Mouse (Mus musculus): ENCODE data around the gene Vhl. TPM values are rescaled to one million over a fixed set of nuclear protein-coding genes. Genes with fewer than 3 reads are reported as not detected.
A peak's percentile ranks its signal among the peaks of the same experiment; 100 is the strongest.

Gene Vhl
- polyA plus RNA-seq, 1 experiment from 2014 or later: 7.8 TPM

DNA sequence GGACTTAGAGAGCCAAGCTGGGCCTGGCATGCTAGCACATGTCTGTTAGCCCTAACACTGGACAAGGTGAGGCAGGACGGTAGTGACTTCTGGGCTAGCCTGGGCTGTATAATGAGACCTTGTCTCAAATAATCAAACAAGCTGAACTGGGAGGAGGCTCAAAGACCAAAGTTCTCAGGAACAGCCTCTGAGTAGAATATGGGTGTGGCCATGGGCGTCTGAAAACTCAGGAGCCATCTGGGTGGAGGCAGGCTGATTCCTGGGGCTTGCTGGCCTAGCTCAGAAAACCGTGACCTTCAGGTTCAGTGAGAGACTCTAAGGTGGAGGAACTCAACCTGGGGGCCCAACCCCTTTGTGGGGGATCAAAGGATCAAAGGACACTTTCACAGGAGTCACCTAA, 27.9 kb downstream of the Vhl start:
- no peak overlapping the region for H3K4me3 ChIP-seq (replicated peaks)
- WGBS (ENCODE audit: insufficient replicate concordance): 35% methylated on average over 3 of the region's 3 CpGs
- H3K4me1 ChIP-seq (replicated peaks): peaks cover 46% of the 10 kb centered on the region
- peaks cover 5% of the 10 kb centered on the region; the same call in 1 of the 2 replicates for H3K36me3 ChIP-seq
- ATAC-seq (ENCODE audit: low read depth) (peak; percentile 73), DNase-seq (peak; percentile 25)
- H3K27ac ChIP-seq: peak overlapping the region; percentile 25; the same call in 1 of the 2 replicates
- H3K9me3 ChIP-seq (replicated peaks): no peaks in the 10 kb centered on the region
- H3K27me3 ChIP-seq: no peaks in the 10 kb centered on the region
- H3K9ac ChIP-seq: no peak overlapping the region
- peak overlapping the region; percentile 29; the same call in 1 of the 2 replicates for H3K4me2 ChIP-seq

GRCm38 (mm10) chr6:113653551-113653950, 29.8 kb downstream of the Vhl start:
- Histone ChIP-seq H3K4me3 (replicated peaks) (no peak overlapping the region), H3K9ac (no peak overlapping the region), H3K4me2 (no peak overlapping the region), H3K4me1 (replicated peaks) (peaks cover 45% of the 10 kb centered on the region), H3K27me3 (no peaks in the 10 kb centered on the region), H3K9me3 (replicated peaks) (no peaks in the 10 kb centered on the region), H3K27ac (no peak overlapping the region), H3K36me3 (peaks cover 3% of the 10 kb centered on the region; the same call in 1 of the 2 replicates)
- ATAC-seq (ENCODE audit: low read depth): no peak
- WGBS (ENCODE audit: insufficient replicate concordance): 82% methylated on average over 7 of the region's 7 CpGs
- no peak for DNase-seq

DNA sequence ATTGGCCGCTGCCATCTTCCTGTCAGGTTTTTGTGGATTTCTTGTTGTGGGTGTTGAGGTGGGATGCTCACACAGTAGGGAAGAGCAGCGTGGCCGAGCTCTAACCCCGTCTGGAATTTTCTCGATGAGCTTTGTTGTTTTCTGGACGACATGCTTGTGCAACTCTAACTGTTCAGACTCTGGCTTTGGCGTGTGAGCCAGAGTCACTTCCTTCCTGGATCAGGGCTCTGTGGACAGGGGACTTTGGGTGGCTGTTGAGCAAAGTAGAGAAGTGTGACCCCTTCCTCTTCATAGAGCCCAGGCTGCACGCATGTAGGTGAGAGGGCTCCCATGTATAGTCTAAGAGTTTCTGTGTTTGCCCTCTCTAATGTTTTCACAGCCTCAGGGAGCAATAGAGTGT, 30.3 kb downstream of the Vhl start:
- Histone ChIP-seq H3K27me3 (no peaks in the 10 kb centered on the region), H3K4me3 (replicated peaks) (no peak overlapping the region), H3K9ac (no peak overlapping the region), H3K9me3 (replicated peaks) (no peaks in the 10 kb centered on the region), H3K4me2 (no peak overlapping the region), H3K27ac (no peak overlapping the region), H3K4me1 (replicated peaks) (peaks cover 41% of the 10 kb centered on the region), H3K36me3 (no peaks in the 10 kb centered on the region)
- ATAC-seq (ENCODE audit: low read depth) (no peak), DNase-seq (no peak)
- 31% methylated on average over 8 of the region's 8 CpGs for WGBS (ENCODE audit: insufficient replicate concordance)

DNA sequence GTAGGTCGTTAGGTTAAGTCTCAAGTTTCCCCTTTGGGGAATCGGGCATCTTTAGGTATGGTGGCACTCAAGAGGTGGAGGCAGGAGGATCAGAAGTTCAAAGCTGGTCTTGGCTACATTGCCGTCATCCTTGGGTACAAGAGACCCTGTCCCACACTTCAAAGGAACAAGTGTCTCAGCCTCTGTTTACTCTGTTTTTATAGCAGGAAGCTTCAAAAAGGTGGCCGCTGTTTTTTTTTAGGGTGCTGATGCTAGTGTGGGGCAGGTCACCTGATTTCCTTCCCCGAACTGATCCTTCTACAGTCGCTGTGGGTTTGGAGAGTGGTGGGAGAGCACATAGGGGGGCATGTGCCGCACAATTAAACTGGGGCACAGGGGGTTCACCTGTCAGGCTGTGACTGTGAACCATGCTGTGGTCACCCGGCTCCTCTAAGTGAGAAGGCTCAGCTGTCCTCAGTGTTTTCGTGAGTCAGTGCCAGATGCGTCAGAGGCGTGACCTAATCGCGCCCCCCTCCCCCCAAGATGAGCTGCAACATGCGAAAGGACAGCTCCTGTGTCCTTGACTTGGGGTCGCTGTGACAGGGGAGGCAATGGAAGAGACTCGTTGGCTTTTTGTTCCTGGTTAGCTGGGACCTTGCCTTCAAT, 31.1 kb downstream of the Vhl start:
- H3K36me3 ChIP-seq: no peaks in the 10 kb centered on the region
- no peak overlapping the region for H3K9ac ChIP-seq
- WGBS (ENCODE audit: insufficient replicate concordance): 65% methylated on average over 16 of the region's 16 CpGs
- H3K27ac ChIP-seq: no peak overlapping the region
- H3K4me2 ChIP-seq: no peak overlapping the region
- no peaks in the 10 kb centered on the region for H3K9me3 ChIP-seq (replicated peaks)
- H3K27me3 ChIP-seq: no peaks in the 10 kb centered on the region
- peaks cover 41% of the 10 kb centered on the region for H3K4me1 ChIP-seq (replicated peaks)
- DNase-seq (no peak), ATAC-seq (ENCODE audit: low read depth) (no peak)
- no peak overlapping the region for H3K4me3 ChIP-seq (replicated peaks)

GRCm38 (mm10) chr6:113655475-113655874, 31.7 kb downstream of the Vhl start:
- Histone ChIP-seq H3K4me3 (replicated peaks) (no peak overlapping the region), H3K4me1 (replicated peaks) (peaks cover 38% of the 10 kb centered on the region), H3K9ac (no peak overlapping the region), H3K36me3 (no peaks in the 10 kb centered on the region), H3K9me3 (replicated peaks) (no peaks in the 10 kb centered on the region), H3K4me2 (no peak overlapping the region), H3K27ac (no peak overlapping the region), H3K27me3 (no peaks in the 10 kb centered on the region)
- DNase-seq (no peak), ATAC-seq (ENCODE audit: low read depth) (no peak)
- WGBS (ENCODE audit: insufficient replicate concordance): 83% methylated on average over 3 of the region's 3 CpGs

DNA sequence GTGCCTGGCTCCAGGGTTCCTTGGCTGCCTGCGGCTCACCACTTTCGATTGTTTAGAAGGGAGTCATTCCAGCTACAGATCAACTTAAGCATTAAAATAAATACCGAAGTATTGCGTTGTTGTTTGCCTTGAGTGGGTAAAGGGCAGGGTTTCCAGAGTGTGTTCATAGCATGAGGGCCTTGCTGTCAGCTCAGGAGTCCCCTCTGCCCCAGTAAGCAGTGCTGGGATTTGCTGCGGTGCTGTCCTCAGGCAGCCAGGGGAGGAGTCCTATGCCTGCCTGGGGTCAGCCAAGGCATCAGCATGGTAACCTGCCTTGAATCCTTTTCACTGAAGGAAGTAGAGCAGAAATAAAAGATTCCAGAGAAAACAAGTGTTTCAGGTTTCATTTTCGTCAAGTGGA, 33.1 kb downstream of the Vhl start:
- Histone ChIP-seq H3K9me3 (replicated peaks) (no peaks in the 10 kb centered on the region), H3K9ac (no peak overlapping the region), H3K4me3 (replicated peaks) (no peak overlapping the region), H3K27ac (0 out of 2 replicates have a peak overlapping the region, but pooled peaks have one; percentile 26), H3K36me3 (no peaks in the 10 kb centered on the region), H3K4me1 (replicated peaks) (peaks cover 38% of the 10 kb centered on the region), H3K4me2 (no peak overlapping the region), H3K27me3 (no peaks in the 10 kb centered on the region)
- no peak for DNase-seq
- ATAC-seq (ENCODE audit: low read depth): peak; percentile 37; the same call in 1 of the 2 replicates
- 76% methylated on average over 6 of the region's 6 CpGs for WGBS (ENCODE audit: insufficient replicate concordance)

DNA sequence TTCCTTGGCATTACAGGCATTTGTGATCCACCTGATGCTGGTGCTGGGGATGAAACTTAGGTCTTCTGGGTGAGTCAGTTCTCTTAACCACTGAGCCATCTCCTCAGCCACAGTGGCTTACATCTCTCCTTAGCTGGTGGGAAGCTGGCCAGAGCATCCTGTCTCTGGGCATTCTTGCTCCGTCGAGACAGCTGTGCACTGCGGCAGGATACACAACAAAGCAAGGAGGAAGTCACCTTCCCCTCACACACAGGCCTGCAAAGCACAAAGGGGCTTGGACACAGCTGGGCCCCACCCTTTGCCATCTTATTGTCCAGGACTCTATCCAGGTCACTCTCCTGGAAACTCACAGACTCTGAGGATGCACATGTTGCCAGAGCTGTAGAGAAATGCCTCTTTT, 34.5 kb downstream of the Vhl start:
- Histone ChIP-seq H3K9ac (no peak overlapping the region), H3K36me3 (peaks cover 4% of the 10 kb centered on the region; the same call in 1 of the 2 replicates), H3K4me1 (replicated peaks) (peaks cover 30% of the 10 kb centered on the region), H3K27me3 (no peaks in the 10 kb centered on the region), H3K4me2 (no peak overlapping the region), H3K27ac (no peak overlapping the region), H3K4me3 (replicated peaks) (no peak overlapping the region), H3K9me3 (replicated peaks) (peaks cover 4% of the 10 kb centered on the region)
- DNase-seq (no peak), ATAC-seq (ENCODE audit: low read depth) (no peak)
- WGBS (ENCODE audit: insufficient replicate concordance): 33% methylated on average over 3 of the region's 3 CpGs

DNA sequence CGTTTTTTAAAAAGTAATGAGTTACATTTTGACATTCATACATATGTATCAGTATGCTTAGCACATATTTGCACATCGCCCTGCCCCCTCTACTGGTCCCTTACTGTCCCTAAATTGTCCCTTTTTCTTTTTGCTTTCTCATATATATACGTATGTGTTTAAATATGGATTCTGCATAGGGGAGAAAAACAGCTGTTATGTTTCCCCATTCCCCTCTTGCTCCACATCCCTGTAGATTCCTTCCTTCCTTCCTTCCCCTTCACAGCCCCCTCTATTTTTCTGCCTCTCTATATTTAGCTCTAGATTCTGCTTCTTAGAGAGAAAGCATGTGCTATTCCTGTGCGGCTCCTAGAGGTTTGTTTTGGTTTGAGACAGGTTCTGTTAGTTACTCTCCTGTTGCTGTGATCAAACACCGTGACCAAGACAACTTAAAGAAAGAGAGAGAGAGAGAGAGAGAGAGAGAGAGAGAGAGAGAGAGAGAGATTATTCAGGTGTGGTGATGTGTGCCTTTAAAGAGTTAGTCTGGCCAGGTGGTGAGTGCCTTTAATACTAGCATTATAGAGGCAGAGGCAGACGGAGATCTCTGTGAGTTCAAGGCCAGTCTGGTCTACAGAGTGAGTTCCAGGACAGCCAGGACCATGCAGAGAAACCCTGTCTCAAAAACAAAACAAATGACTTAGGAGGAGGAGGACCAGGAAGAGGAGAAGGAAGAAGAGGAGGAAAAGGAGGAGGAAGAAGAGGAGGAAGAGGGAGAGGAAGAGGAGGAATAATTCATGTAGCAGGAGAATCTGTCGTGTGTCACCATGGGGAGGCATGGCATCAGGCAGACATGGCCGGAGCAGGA, 36.1 kb downstream of the Vhl start:
- no peak overlapping the region for H3K27ac ChIP-seq
- H3K4me3 ChIP-seq (replicated peaks): no peak overlapping the region
- DNase-seq (no peak), ATAC-seq (ENCODE audit: low read depth) (no peak)
- peaks cover 4% of the 10 kb centered on the region for H3K9me3 ChIP-seq (replicated peaks)
- H3K9ac ChIP-seq: no peak overlapping the region
- no peaks in the 10 kb centered on the region for H3K27me3 ChIP-seq
- no peak overlapping the region for H3K4me2 ChIP-seq
- peaks cover 28% of the 10 kb centered on the region for H3K4me1 ChIP-seq (replicated peaks)
- H3K36me3 ChIP-seq: peaks cover 4% of the 10 kb centered on the region; the same call in 1 of the 2 replicates
- 56% methylated on average over 8 of the region's 8 CpGs for WGBS (ENCODE audit: insufficient replicate concordance)

DNA sequence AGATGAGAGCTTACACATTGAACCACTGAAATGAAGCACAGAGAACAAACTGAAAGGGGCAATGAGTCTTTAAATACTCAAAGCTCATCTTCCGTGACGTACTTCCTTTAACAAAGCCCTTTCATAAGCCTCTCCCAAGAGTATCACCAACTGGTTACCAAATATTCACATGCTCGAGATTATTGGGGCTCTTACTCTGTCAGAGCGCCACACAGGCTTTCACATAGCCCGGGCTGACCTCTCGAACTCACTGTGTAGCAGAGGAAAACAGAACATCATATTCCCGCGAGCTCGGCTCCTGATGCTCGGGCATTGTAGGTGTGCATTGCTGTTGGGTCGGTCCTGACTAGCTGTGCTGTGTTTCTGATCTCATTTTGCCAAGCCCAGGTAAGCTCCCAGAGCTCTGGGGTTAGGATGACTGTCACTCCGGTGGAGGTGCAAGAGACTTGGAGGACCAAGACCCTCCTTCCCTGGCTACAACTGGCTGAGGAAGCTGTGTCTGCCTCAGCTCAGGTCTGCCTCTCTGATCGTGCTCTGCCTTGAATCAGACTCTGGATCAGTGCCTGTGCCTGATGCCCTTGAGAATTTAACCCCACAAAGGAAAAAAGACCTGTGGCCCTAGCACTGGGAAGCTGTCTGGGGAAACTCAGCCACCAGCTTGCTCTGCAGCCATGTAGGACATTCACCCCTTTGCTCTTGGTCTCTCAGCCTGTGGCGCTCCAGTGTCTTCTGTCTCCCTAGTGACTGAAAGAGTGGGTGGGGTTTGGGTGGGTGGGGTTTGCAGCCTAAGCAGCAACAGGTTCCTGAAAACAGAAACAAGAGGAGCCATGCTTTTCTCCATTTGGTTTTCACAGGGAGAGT, 37.0 kb downstream of the Vhl start:
- 57% methylated on average over 14 of the region's 14 CpGs for WGBS (ENCODE audit: insufficient replicate concordance)
- Histone ChIP-seq H3K9ac (no peak overlapping the region), H3K4me2 (no peak overlapping the region), H3K27me3 (no peaks in the 10 kb centered on the region), H3K27ac (peak overlapping the region; percentile 62; the same call in 1 of the 2 replicates), H3K4me3 (replicated peaks) (no peak overlapping the region), H3K36me3 (peaks cover 4% of the 10 kb centered on the region; the same call in 1 of the 2 replicates), H3K9me3 (replicated peaks) (peaks cover 4% of the 10 kb centered on the region), H3K4me1 (replicated peaks) (peaks cover 28% of the 10 kb centered on the region)
- DNase-seq (no peak), ATAC-seq (ENCODE audit: low read depth) (no peak)

DNA sequence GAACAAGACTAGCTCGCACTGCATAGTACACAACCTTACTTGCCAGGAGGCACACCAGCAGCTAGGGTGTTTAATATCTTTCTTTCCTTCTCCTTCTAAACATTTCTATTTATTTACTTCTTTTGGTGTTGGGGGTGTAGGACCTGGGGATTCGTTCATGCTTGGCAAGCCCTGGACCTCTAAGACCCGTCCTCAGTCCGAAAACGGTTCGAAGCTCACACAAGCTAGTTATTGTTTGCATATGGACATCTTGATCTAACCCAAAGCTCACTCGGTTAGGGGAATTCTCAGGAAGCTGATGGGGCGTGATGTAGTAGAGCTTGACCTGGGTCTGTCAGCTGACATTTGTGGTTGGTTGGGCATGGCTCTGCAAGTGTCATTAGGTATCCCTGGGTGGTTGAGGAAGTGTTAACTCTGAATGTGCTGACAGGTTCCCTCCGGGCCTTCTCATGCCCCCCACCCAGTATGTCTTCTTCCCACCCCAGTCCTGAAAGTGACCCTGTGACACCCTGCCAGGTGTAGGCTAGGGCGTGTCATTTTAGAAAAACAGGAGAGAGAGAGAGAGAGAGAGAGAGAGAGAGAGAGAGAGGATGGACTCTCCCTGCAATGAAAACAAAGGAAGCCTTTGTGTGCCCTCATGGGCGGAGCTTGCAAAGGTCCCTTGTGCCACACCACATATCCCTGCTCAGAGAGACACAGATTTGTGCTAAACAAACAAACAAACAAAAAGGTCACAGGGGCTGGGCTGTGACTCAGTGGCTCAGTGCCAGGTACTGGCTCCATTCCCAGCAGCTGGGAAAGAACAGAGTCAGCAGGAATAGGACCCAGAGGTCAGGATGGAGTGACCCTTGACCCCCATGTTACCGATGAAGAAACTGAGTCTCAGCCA, 37.8 kb downstream of the Vhl start:
- DNase-seq: no peak
- WGBS (ENCODE audit: insufficient replicate concordance): 48% methylated on average over 12 of the region's 12 CpGs
- peak; percentile 35; the same call in 1 of the 2 replicates for ATAC-seq (ENCODE audit: low read depth)

More for the DNA sequence above, 37.8 kb downstream of the Vhl start:
- Histone ChIP-seq H3K9me3 (replicated peaks) (peaks cover 4% of the 10 kb centered on the region), H3K4me1 (replicated peaks) (peaks cover 35% of the 10 kb centered on the region), H3K4me3 (replicated peaks) (no peak overlapping the region), H3K27me3 (no peaks in the 10 kb centered on the region), H3K27ac (no peak overlapping the region; the same call in 1 of the 2 replicates), H3K36me3 (peaks cover 4% of the 10 kb centered on the region; the same call in 1 of the 2 replicates), H3K9ac (no peak overlapping the region), H3K4me2 (no peak overlapping the region)

Measured in liver, embryonic 13.5 days (tissue).